Mouse (Mus musculus): ENCODE measurements around the gene Scin. TPM values are rescaled to one million over a fixed set of nuclear protein-coding genes. Genes with fewer than 3 reads are reported as not detected.

The Scin gene
- total RNA-seq, 1 experiment from 2014 or later = 3.7 TPM

- ATAC-seq (replicated peaks in 1 of 2; ENCODE audit: insufficient read depth in 1 of 2, low FRiP score in 2 of 2, low TSS enrichment in 1 of 2, low read depth in 1 of 2, poor library complexity in 2 of 2, severe bottlenecking in 2 of 2) = no peak
Observed at GRCm38 (mm10) chr12:40043816-40044585, 90.0 kb downstream of the Scin start.

DNA sequence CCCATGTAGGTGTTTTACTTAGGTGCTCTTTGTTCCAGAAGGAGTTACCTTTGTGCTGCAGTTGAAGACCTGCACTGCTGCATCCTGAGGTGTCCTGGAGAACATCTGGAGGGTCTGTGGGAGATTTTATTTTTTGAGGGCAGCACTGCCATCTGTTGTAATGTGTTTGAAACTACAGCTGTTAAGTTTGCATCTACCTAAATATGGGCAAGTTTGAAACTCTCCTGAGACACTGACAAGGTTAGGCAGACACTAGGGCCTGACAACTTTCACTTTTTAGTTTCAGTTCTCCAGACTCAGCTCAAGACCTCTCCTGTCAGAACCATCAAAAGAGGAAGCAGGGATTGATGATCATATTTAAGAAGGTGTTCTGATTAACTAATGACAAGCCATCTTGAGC, 94.0 kb downstream of the Scin start:
- ATAC-seq (replicated peaks in 1 of 2; ENCODE audit: insufficient read depth in 1 of 2, low FRiP score in 2 of 2, low TSS enrichment in 1 of 2, low read depth in 1 of 2, poor library complexity in 2 of 2, severe bottlenecking in 2 of 2) = peak; percentile 10 to 19; a peak in 1 of 4 replicates

DNA sequence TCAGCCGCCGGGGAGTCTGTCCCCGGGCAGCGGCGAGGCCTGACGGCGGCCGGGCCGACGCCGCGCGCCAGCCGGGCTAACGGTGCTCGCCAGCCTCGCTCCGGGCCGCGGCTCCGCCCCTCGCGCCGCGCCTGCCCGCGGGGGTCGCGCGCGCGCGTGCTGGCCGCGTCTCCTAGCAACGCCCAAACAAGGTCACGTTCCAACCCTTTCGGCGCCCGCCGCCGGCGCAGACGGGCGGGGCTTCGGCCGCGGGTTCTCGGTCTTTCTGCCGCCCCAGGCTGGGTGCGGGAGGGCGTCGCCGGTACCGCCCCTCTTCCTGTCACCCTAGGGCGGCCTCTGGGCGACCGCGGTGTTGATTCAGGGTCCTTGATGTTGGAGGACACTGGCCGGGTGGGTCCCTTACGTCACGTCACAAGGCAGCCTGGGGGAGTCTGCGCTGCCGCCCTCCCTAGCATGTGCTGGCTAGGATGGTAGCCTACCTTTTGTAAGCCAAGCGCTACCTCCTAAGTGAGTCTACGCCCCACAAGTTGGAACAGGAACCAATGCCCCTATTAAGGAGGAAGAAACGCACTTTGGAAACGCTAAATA, 96.1 kb downstream of the Scin start, which contains the start of gene Arl4a:
TSS of gene Arl4a (minus strand) at position 150 of the 588 bp plus-strand sequence.
- ATAC-seq (replicated peaks in 1 of 2; ENCODE audit: insufficient read depth in 1 of 2, low FRiP score in 2 of 2, low TSS enrichment in 1 of 2, low read depth in 1 of 2, poor library complexity in 2 of 2, severe bottlenecking in 2 of 2) = peak; percentile 59 to 61

DNA sequence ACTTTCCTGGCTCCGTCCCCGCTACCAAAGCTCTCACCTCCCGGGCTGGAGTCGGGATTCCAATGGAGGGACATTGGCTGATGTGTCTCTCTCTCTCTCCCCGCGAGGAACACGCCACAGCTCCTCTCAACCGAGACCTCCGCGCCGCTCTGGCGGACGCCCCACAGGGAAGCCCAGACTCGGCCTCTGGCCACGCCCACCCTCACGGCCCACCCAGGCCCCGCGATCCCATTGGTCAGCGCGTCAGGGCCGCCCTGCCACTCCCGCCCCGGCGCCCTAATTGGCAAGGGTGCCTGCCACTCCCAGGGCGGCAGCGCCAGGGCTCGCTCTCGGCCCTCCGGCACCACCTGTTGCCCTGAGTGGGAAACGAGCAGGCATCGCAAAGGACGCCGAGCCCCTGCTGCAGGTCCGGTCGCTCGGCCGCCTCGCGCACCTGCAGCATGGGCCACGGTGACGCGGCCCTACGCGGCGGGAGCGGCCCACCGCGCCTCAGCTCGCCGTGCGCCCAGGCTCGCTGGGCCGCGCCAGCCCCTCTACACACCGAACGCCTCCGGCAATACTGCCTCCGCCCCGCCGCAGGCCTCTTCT, 96.7 kb downstream of the Scin start:
- ATAC-seq (replicated peaks in 1 of 2; ENCODE audit: insufficient read depth in 1 of 2, low FRiP score in 2 of 2, low TSS enrichment in 1 of 2, low read depth in 1 of 2, poor library complexity in 2 of 2, severe bottlenecking in 2 of 2) = peak; percentile 94 to 95

DNA sequence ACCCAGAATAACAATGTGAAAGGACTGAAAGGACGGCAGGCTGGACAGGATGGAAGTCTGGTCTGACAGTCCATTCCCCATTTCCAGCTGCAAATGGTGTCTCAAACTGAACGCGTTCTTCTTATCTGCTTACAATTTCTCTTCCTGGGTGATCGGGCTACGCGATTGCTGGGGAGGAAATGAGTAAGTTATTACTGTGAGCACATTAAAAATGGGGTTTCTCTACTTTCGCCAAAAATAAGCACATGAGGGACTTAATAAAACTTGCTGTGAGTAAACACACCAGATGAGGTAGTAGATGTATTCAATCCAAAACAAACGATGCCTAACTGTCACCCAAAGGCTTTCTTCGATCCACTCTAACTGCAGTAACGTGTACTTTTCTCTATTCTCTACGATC, 97.4 kb downstream of the Scin start:
- ATAC-seq (replicated peaks in 1 of 2; ENCODE audit: insufficient read depth in 1 of 2, low FRiP score in 2 of 2, low TSS enrichment in 1 of 2, low read depth in 1 of 2, poor library complexity in 2 of 2, severe bottlenecking in 2 of 2) = peak in 1 of 2 experiments; percentile 1; a peak in 1 of 4 replicates

DNA sequence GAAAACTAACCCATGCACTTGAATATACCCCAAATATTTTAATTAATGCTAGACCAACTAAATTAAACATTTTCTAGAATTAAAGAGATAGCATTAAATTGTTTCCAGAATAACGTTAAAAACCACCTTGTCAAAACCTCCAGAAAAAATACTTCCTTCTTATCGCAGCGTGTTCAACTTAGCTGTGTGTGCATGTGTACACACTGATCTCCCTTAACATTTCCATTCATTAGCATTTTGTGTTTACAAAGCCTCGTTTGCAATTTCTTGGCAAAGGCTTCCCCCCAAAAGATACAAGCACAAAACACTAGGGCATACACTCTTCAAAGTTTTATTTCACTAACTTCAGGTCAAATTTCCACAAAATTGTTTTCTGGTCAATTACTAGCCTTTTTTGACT, 98.5 kb downstream of the Scin start:
- no peak for ATAC-seq (replicated peaks in 1 of 2; ENCODE audit: insufficient read depth in 1 of 2, low FRiP score in 2 of 2, low TSS enrichment in 1 of 2, low read depth in 1 of 2, poor library complexity in 2 of 2, severe bottlenecking in 2 of 2)

- no peak for ATAC-seq (replicated peaks in 1 of 2; ENCODE audit: insufficient read depth in 1 of 2, low FRiP score in 2 of 2, low TSS enrichment in 1 of 2, low read depth in 1 of 2, poor library complexity in 2 of 2, severe bottlenecking in 2 of 2)
Observed at GRCm38 (mm10) chr12:40029201-40029600, 104.8 kb downstream of the Scin start.

GRCm38 (mm10) chr12:40027846-40028245, 106.2 kb downstream of the Scin start:
- no peak for ATAC-seq (replicated peaks in 1 of 2; ENCODE audit: insufficient read depth in 1 of 2, low FRiP score in 2 of 2, low TSS enrichment in 1 of 2, low read depth in 1 of 2, poor library complexity in 2 of 2, severe bottlenecking in 2 of 2)

DNA sequence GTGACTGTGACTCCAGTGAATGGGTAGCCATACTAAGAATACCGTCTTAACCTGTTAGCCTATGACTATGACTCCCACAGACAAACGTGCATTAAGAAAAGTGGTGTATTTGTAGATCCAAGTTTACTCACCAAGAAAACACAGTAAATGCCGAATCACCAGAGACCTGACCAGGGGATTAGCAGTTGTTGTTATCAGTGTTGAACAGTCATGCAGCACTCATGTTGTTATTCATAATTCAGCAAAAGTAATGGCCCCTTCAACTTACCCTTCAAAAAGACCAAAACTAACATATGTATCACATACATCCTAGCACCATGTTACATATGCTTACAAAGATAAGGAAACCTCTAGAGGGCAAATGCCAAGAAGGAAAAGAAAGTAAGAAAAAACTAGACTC, 106.6 kb downstream of the Scin start:
- 0 out of 4 replicates have a peak, but pooled peaks have one; percentile 19 to 33 for ATAC-seq (replicated peaks in 1 of 2; ENCODE audit: insufficient read depth in 1 of 2, low FRiP score in 2 of 2, low TSS enrichment in 1 of 2, low read depth in 1 of 2, poor library complexity in 2 of 2, severe bottlenecking in 2 of 2)

DNA sequence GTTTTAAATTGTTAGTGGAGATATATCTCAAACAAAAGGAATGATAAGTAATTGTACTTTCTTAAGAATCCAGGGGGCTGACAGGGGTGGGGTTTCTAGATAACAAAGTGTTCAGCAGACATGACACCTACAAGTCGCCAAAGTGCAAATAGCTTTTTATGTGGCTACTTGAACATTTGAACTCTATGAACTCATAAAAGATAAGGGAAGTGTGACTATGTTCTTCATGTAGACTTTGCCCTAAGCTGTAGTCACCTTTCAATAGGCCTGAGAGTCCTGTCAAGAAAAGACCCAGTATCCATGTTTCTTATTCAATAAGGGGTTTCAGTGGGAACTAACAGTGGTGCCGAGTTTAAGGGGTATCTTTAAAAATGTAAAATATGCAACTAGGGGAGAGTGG, 110.1 kb downstream of the Scin start:
- ATAC-seq (replicated peaks in 1 of 2; ENCODE audit: insufficient read depth in 1 of 2, low FRiP score in 2 of 2, low TSS enrichment in 1 of 2, low read depth in 1 of 2, poor library complexity in 2 of 2, severe bottlenecking in 2 of 2) = no peak

GRCm38 (mm10) chr12:40023014-40023642, 110.9 kb downstream of the Scin start:
- peak in 1 of 2 experiments; percentile 6; a peak in 1 of 4 replicates for ATAC-seq (replicated peaks in 1 of 2; ENCODE audit: insufficient read depth in 1 of 2, low FRiP score in 2 of 2, low TSS enrichment in 1 of 2, low read depth in 1 of 2, poor library complexity in 2 of 2, severe bottlenecking in 2 of 2)

- no peak for ATAC-seq (replicated peaks in 1 of 2; ENCODE audit: insufficient read depth in 1 of 2, low FRiP score in 2 of 2, low TSS enrichment in 1 of 2, low read depth in 1 of 2, poor library complexity in 2 of 2, severe bottlenecking in 2 of 2)
Observed at GRCm38 (mm10) chr12:40022344-40022743, 111.7 kb downstream of the Scin start.

- peak; percentile 25 to 26; a peak in 1 of 4 replicates for ATAC-seq (replicated peaks in 1 of 2; ENCODE audit: insufficient read depth in 1 of 2, low FRiP score in 2 of 2, low TSS enrichment in 1 of 2, low read depth in 1 of 2, poor library complexity in 2 of 2, severe bottlenecking in 2 of 2)
Observed at GRCm38 (mm10) chr12:40017955-40018505, 116.0 kb downstream of the Scin start.

- ATAC-seq (replicated peaks in 1 of 2; ENCODE audit: insufficient read depth in 1 of 2, low FRiP score in 2 of 2, low TSS enrichment in 1 of 2, low read depth in 1 of 2, poor library complexity in 2 of 2, severe bottlenecking in 2 of 2) = peak; percentile 88 to 94
Observed at GRCm38 (mm10) chr12:40016648-40017460, 117.2 kb downstream of the Scin start.

DNA sequence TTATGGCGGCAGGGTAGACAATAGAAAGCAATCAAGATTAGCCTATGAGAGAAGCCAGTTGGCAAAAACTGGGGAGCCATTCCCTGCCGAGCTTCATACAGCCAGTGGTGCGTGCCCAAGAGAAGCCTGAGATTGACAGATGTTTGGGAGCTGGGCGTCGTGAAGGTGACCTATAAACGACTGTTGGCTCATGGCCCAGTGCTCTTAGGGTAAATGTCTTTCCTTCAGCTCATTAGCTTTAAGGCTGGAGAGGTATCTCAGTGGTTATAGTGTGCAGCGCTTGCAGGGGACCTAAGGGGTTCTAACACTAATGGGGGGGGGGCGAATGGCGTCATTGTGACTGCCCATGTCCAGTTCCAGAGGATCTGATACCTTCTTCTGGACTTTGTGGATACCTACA, 118.0 kb downstream of the Scin start:
- no peak for ATAC-seq (replicated peaks in 1 of 2; ENCODE audit: insufficient read depth in 1 of 2, low FRiP score in 2 of 2, low TSS enrichment in 1 of 2, low read depth in 1 of 2, poor library complexity in 2 of 2, severe bottlenecking in 2 of 2)

- ATAC-seq (replicated peaks in 1 of 2; ENCODE audit: insufficient read depth in 1 of 2, low FRiP score in 2 of 2, low TSS enrichment in 1 of 2, low read depth in 1 of 2, poor library complexity in 2 of 2, severe bottlenecking in 2 of 2) = no peak
Observed at GRCm38 (mm10) chr12:40009866-40010265, 124.2 kb downstream of the Scin start.
